Mouse (Mus musculus) hindbrain, embryonic 16.5 days (tissue): Measurements from ENCODE around the gene Atrnl1. TPM values are rescaled to one million over a fixed set of nuclear protein-coding genes. Genes with fewer than 3 reads are reported as not detected.
A peak's percentile ranks its signal among the peaks of the same experiment; 100 is the strongest.
"Not testable (repeated sequence)": the region's sequence is repeated elsewhere in the genome, so short reads cannot be mapped to it uniquely, and the experiment has no call there.

Experiments used
- ATAC-seq: fragments of 200-750 bp; cut with Nextera tagmentation; 2 replicates; pipeline ENCODE4 v1.8.0; 2017; ENCODE audit warnings: moderate TSS enrichment, moderate library complexity
- H3K27ac ChIP-seq: fragments of 300-500 bp; sonication (generic); 2 replicates; pipeline ENCODE4 v1.5.1; 2014; ENCODE audit warnings: low read depth, mild to moderate bottlenecking, control low read depth, low read length, moderate library complexity
- H3K27me3 ChIP-seq: fragments of 300-500 bp; sonication (generic); replicated peaks from 2 replicates; pipeline ENCODE4 v1.6.1; 2014; ENCODE audit warnings: low read length; ENCODE audit not compliant: control insufficient read depth, insufficient read depth
- H3K36me3 ChIP-seq: fragments of 300-500 bp; sonication (generic); 2 replicates; pipeline ENCODE4 v1.6.1; 2014; ENCODE audit warnings: mild to moderate bottlenecking, low read length, moderate library complexity, mixed read lengths; ENCODE audit not compliant: control insufficient read depth, insufficient read depth
- H3K4me1 ChIP-seq: fragments of 300-500 bp; sonication (generic); 2 replicates; pipeline ENCODE4 v1.6.1; 2014; ENCODE audit warnings: low read depth, low read length; ENCODE audit not compliant: control insufficient read depth, insufficient read depth
- H3K4me2 ChIP-seq: fragments of 300-500 bp; sonication (generic); 2 replicates; pipeline ENCODE4 v1.6.1; 2014; ENCODE audit warnings: mild to moderate bottlenecking, low read length, control low read depth, moderate library complexity
- H3K4me3 ChIP-seq: fragments of 300-500 bp; sonication (generic); 2 replicates; pipeline ENCODE4 v1.5.1; 2014; ENCODE audit warnings: mild to moderate bottlenecking, low read length, control low read depth, moderate library complexity
- H3K9ac ChIP-seq: fragments of 300-500 bp; sonication (generic); 2 replicates; pipeline ENCODE4 v1.6.1; 2014; ENCODE audit warnings: low read depth, mild to moderate bottlenecking, control low read depth, low read length, moderate library complexity
- H3K9me3 ChIP-seq: fragments of 300-500 bp; sonication (generic); 2 replicates; pipeline ENCODE4 v1.6.1; 2014; ENCODE audit warnings: mild to moderate bottlenecking, low read length, moderate library complexity; ENCODE audit not compliant: control insufficient read depth
- WGBS: fragments of 180-500 bp; shearing (Covaris S2); extraction: QIAGEN DNeasy Blood & Tissue Kit; methylation state at CpG from one replicate; pipeline ENCODE4 v1.1.7; 2014; 5-methylcytosine and 5-hydroxymethylcytosine counted together
- polyA plus RNA-seq: library from polyadenylated mRNA; unstranded; fragments of >200 nt; fragmentation: Nextera tagmentation; extraction: Ambion mirVana; gene quantifications from 2 replicates; pipeline ENCODE4 v1.2.1, GENCODE M21; 2015

Gene Atrnl1
- polyA plus RNA-seq, 1 experiment from 2014 or later = 5.3 TPM

DNA sequence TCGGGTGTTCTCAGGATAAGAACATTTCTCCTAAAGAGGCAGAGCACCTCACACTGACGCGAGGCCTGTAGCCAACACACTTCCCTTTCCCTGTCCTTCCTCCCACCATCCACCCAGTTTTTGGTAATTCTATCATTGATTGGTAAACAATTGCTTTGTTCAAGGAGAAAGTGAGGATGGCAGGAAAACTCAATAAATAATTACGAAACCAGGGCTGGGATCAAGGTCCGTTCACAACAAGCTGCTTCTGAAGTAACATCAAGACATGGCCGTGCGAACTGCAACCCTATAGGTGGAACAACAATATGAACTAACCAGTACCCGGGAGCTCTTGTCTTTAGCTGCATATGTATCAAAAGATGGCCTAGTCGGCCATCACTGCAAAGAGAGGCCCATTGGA lies 439.6 kb downstream of the Atrnl1 start:
- H3K4me3 ChIP-seq, H3K27ac ChIP-seq, H3K4me2 ChIP-seq, H3K9ac ChIP-seq, H3K27me3 ChIP-seq, H3K36me3 ChIP-seq, H3K4me1 ChIP-seq, H3K9me3 ChIP-seq, ATAC-seq: not testable (repeated sequence)
- 94% methylated on average over 8 of the region's 9 CpGs for WGBS

DNA sequence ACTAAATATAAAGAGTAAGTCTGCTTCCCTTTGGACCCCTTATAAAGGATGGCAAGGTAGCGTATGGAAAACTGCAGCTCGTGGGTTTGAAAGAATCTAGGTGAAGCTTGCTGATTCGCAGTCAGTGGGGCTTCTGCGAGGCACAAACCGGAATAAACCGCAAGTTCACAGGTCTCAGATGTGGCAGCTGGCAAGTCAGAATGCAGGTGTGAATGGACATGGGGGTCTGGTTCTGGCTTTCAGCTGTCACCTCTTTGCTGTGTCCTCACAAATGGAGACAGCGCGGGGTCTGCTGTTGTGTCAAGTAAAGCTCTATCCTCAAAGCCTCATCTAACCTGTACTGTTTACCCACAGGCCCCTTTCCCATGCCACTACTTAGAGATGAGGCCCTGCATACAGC lies 440.2 kb downstream of the Atrnl1 start:
- WGBS = 97% methylated on average over 8 of the region's 8 CpGs

GRCm38 (mm10) chr19:58051905-58052304 lies 441.1 kb downstream of the Atrnl1 start:
- H3K27ac ChIP-seq = no peak overlapping the region
- no peak for ATAC-seq

More for the DNA sequence above, 440.2 kb downstream of the Atrnl1 start:
- Histone ChIP-seq H3K4me1 (no peaks in the 10 kb centered on the region; the same call in 1 of the 2 replicates), H3K27ac (no peak overlapping the region), H3K4me3 (no peak overlapping the region), H3K27me3 (no peaks in the 10 kb centered on the region), H3K9ac (no peak overlapping the region), H3K4me2 (no peak overlapping the region), H3K36me3 (no peaks in the 10 kb centered on the region), H3K9me3 (no peaks in the 10 kb centered on the region)
- ATAC-seq = no peak

DNA sequence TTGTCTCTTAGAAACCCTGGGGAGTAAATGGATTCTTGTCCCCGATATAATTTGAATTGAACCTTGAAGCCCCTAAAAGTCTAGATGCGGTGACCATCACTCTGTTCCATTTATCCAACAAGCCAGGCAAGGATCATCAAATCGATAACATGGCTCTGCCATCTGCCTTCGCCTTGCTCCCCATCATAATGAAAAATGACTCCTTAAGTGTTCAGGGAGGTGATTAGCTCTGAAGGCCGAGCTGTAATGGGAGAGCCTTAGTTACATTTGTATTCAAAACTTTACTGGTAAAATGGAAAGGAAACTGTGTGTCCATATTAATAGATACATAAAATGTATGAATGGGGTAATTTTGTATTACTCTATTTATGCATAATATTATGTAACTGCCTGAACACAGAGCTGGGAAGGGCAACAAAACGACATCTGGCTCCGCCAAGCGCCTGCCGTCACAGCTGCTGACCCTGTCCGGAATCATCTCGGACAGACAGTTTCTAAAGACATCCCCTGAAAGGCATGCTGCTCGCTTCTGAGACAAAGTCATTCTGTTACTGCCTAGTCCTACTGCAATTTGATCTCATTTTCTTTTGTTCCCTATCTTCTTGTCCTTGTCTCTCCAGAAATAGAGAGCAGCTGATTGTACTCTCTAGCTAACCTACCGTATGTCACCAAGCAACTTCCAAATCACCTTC lies 441.8 kb downstream of the Atrnl1 start:
- 46% methylated on average over 13 of the region's 13 CpGs for WGBS

More at GRCm38 (mm10) chr19:58051905-58052304, 441.1 kb downstream of the Atrnl1 start:
- Histone ChIP-seq H3K9me3 (no peaks in the 10 kb centered on the region), H3K4me3 (no peak overlapping the region), H3K9ac (no peak overlapping the region), H3K4me1 (no peaks in the 10 kb centered on the region; the same call in 1 of the 2 replicates), H3K4me2 (no peak overlapping the region), H3K36me3 (no peaks in the 10 kb centered on the region), H3K27me3 (no peaks in the 10 kb centered on the region)
- WGBS = 79% methylated on average over 13 of the region's 13 CpGs

DNA sequence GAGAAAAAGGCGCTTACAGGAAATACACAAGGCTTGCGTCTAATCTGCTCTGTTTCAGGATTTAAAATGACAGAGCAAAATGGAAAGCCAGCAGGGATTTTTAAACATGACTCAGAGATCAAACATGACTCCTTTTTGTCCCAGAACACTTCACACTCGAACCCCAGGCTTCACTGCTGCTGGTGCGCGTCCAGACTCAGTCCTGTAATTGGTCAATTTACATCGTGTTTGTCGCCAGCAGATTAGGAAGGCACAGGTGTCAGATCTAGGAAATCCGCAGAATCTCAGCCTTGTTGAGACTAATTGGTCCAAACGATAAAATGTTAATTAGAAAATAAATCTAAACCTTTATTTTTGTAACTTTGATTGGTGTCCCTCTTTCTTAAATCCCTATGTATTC lies 448.9 kb downstream of the Atrnl1 start:
- Histone ChIP-seq H3K9ac (no peak overlapping the region), H3K27ac (no peak overlapping the region), H3K27me3 (no peaks in the 10 kb centered on the region), H3K36me3 (no peaks in the 10 kb centered on the region), H3K4me1 (peaks cover 19% of the 10 kb centered on the region), H3K9me3 (no peaks in the 10 kb centered on the region), H3K4me3 (no peak overlapping the region), H3K4me2 (no peak overlapping the region)
- ATAC-seq = no peak
- WGBS = 38% methylated on average over 9 of the region's 9 CpGs

More for the DNA sequence above, 441.8 kb downstream of the Atrnl1 start:
- Histone ChIP-seq H3K9ac (no peak overlapping the region), H3K4me1 (no peaks in the 10 kb centered on the region; the same call in 1 of the 2 replicates), H3K36me3 (no peaks in the 10 kb centered on the region), H3K27me3 (no peaks in the 10 kb centered on the region), H3K4me2 (no peak overlapping the region), H3K27ac (no peak overlapping the region), H3K4me3 (no peak overlapping the region), H3K9me3 (no peaks in the 10 kb centered on the region)
- ATAC-seq = no peak

DNA sequence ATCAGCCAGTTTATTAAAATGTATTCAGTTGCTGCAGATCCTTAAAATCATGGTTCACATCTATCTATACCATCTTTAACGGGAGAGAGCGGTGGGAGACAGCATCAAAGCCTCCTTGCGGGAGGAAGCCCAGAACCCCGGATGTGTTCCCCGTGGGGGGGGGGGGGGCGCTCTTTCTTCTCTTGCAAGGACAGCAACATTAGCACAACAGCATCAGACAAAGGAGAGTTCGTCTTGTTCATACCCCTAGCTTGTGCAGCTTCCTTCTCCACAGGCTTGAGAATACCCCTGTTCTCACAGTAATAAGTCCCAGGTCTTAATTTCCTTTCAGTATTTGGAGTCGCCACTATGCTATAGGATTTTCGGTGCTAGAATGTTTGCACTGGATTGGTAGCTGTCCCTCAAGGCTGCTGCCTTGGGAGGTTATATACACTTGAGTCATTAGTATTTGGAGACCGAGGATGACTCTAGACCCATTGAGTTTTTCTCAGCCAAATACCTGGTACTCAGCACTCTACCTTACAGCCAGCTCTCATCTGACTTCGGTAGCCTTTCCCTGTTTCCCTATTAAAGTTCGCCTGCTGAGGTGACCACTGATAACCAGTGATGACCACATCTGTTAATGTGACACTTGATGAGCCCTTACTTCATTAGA lies 449.5 kb downstream of the Atrnl1 start:
- H3K27me3 ChIP-seq = no peaks in the 10 kb centered on the region
- H3K9ac ChIP-seq = no peak overlapping the region
- H3K27ac ChIP-seq = no peak overlapping the region
- H3K4me3 ChIP-seq = no peak overlapping the region
- peaks cover 19% of the 10 kb centered on the region for H3K4me1 ChIP-seq
- peak; percentile 47 for ATAC-seq
- no peaks in the 10 kb centered on the region for H3K36me3 ChIP-seq
- 16% methylated on average over 12 of the region's 12 CpGs for WGBS
- peak overlapping the region; percentile 24 for H3K4me2 ChIP-seq
- no peaks in the 10 kb centered on the region for H3K9me3 ChIP-seq

DNA sequence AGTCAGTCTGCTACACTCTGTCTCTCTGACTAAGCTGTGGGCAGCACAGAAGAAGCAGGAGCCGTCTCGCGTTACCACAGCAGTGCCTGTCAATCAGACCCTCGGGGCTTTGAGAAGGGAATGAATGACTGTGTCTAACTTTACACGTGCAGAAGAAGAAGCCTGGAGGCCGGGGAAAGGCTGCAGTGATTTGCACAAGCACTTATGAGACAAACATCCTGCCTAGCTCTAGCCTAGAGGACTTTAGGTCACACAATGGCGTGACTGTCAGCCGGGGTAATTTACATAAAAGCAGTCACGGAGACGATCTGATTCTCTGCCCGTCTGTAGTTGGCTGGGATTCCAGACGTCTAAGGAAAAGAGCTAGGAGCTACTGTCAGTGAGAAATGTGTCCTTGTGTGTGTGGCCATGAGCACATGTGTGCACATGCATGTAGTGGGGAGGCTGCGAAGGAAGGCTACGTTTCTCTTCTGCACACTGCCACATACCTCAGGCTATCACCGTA lies 450.1 kb downstream of the Atrnl1 start:
- H3K27ac ChIP-seq = 0 out of 2 replicates have a peak overlapping the region, but pooled peaks have one; percentile 21
- no peak overlapping the region for H3K4me3 ChIP-seq
- WGBS = 9% methylated on average over 15 of the region's 15 CpGs
- H3K9me3 ChIP-seq = no peaks in the 10 kb centered on the region
- ATAC-seq = peak; percentile 79
- no peak overlapping the region for H3K9ac ChIP-seq
- no peaks in the 10 kb centered on the region for H3K27me3 ChIP-seq
- peak overlapping the region; percentile 24 for H3K4me2 ChIP-seq
- H3K4me1 ChIP-seq = peaks cover 19% of the 10 kb centered on the region
- H3K36me3 ChIP-seq = no peaks in the 10 kb centered on the region

DNA sequence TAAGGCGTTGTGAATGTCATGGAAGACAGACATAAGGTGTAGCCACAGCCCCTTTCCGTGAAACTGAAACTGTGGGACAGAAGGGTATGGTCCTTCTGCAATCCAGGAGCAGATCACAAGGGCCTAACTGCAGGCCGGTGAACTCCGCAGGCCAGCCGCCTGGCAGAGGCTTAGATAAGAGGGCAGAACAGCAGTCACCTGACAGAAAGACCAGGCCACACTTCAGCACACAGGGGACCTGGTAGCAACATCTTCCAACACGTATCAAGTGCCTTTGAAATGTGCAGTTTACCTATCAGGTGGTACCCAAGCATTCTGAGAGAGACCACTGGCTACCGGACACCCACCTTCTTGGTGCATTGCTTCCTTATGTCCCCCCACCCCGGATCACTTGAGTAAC lies 451.1 kb downstream of the Atrnl1 start:
- Histone ChIP-seq H3K9ac (no peak overlapping the region), H3K27me3 (no peaks in the 10 kb centered on the region), H3K4me1 (peaks cover 19% of the 10 kb centered on the region), H3K4me3 (no peak overlapping the region), H3K9me3 (no peaks in the 10 kb centered on the region), H3K36me3 (no peaks in the 10 kb centered on the region), H3K27ac (no peak overlapping the region), H3K4me2 (no peak overlapping the region)
- 88% methylated on average over 8 of the region's 8 CpGs for WGBS
- no peak for ATAC-seq

DNA sequence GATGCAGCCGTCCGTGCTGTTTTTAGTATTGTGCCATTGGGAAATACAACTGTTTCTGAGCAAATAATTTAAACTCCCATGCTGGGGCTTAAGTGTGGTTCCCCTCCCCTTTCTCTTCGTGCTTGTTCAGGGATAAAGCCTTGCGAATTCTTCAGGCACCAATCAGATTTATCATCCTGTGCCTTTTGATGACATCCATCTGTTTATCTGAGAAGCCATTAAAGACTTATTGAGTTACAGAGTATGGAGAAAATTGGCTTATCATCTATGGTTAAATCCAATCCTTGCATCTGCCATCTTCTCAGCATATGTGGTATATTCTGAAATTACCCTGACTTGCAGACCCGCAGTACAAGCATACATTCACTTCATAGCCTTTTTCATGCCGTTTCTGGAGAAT lies 452.7 kb downstream of the Atrnl1 start:
- WGBS = 31% methylated on average over 6 of the region's 6 CpGs
- H3K9me3 ChIP-seq = no peaks in the 10 kb centered on the region
- H3K27me3 ChIP-seq = no peaks in the 10 kb centered on the region
- H3K4me3 ChIP-seq = no peak overlapping the region
- no peak for ATAC-seq
- H3K9ac ChIP-seq = no peak overlapping the region
- no peaks in the 10 kb centered on the region for H3K36me3 ChIP-seq
- no peak overlapping the region for H3K4me2 ChIP-seq
- H3K27ac ChIP-seq = no peak overlapping the region
- peaks cover 19% of the 10 kb centered on the region for H3K4me1 ChIP-seq
